Mouse (Mus musculus) CH12.LX (cell line): ENCODE data around the gene Rnasek.

Experiments used
- CHD2 ChIP-seq: IDR thresholded peaks from 2 replicates; pipeline ENCODE4 v1.6.1; 2011; ENCODE audit warnings: low read length, improper control_type of control experiment
- CTCF ChIP-seq, 2 experiments: IDR thresholded peaks in 1 of 2; conservative IDR thresholded peaks in 1 of 2; 2 replicates each; pipeline ENCODE4 v1.5.1; 2011 to 2012; ENCODE audit warnings: low read depth in 2 of 2, low read length in 2 of 2, improper control_type of control experiment in 1 of 2, inconsistent platforms in 1 of 2, mild to moderate bottlenecking in 1 of 2, moderate library complexity in 1 of 2
- EP300 ChIP-seq: IDR thresholded peaks from 2 replicates; pipeline ENCODE4 v1.6.1; 2011; ENCODE audit warnings: low read length, improper control_type of control experiment
- MAFK ChIP-seq: IDR thresholded peaks from 2 replicates; pipeline ENCODE4 v1.6.1; 2011; ENCODE audit warnings: low read length, improper control_type of control experiment; ENCODE audit not compliant: insufficient replicate concordance
- ZC3H11A ChIP-seq: IDR thresholded peaks from 2 replicates; pipeline ENCODE4 v1.6.1; 2012; ENCODE audit warnings: low read depth, mild to moderate bottlenecking, inconsistent platforms, low read length, improper control_type of control experiment

- TF ChIP-seq MAFK, result no peak
- no peak for TF ChIP-seq ZC3H11A
- TF ChIP-seq EP300, result no peak
- TF ChIP-seq CTCF (conservative IDR thresholded peaks at IDR 0.05 in 1 of 2, IDR thresholded peaks at IDR 0.05 in 1 of 2; ENCODE audit: low read depth in 2 of 2, low read length in 2 of 2), result no peak
- TF ChIP-seq CHD2, result no peak
These were observed 41.3 kb downstream of the Rnasek start for GRCm38 (mm10) chr11:70198332-70198731.
